Mouse (Mus musculus) heart, adult 2 months (tissue): ENCODE data around the gene Tmem217. TPM values are rescaled to one million over a fixed set of nuclear protein-coding genes. Genes with fewer than 3 reads are reported as not detected.

Experiments
- DNase-seq, 2 experiments: peaks; one replicate each; pipeline ENCODE4 v3.0.0; 2021
- H3K27ac ChIP-seq: fragments of 200-600 bp; 2 replicates; pipeline ENCODE4 v1.8.1; 2022
- H3K27me3 ChIP-seq: fragments of 200-500 bp; 2 replicates; pipeline ENCODE4 v1.6.1; 2012; ENCODE audit warnings: mild to moderate bottlenecking, low read length, inconsistent platforms, mixed read lengths; ENCODE audit not compliant: control insufficient read depth, insufficient read depth
- H3K36me3 ChIP-seq: fragments of 200-500 bp; 2 replicates; pipeline ENCODE4 v1.6.1; 2012; ENCODE audit warnings: low read length, inconsistent platforms; ENCODE audit not compliant: control insufficient read depth, insufficient read depth
- H3K4me1 ChIP-seq: fragments of 200-500 bp; 2 replicates; pipeline ENCODE4 v1.6.1; 2011; ENCODE audit warnings: low read length; ENCODE audit not compliant: control insufficient read depth, insufficient read depth
- H3K4me3 ChIP-seq: fragments of 200-600 bp; 2 replicates; pipeline ENCODE4 v1.8.1; 2022
- H3K79me2 ChIP-seq: fragments of 200-500 bp; replicated peaks from 2 replicates; pipeline ENCODE4 v1.6.1; 2012; ENCODE audit warnings: mild to moderate bottlenecking, inconsistent platforms, low read length, moderate library complexity, mixed read lengths; ENCODE audit not compliant: control insufficient read depth, insufficient read depth
- H3K9ac ChIP-seq: fragments of 200-500 bp; 2 replicates; pipeline ENCODE4 v1.6.1; 2012; ENCODE audit warnings: low read depth, mild to moderate bottlenecking, control low read depth, inconsistent platforms, low read length, mixed read lengths
- CTCF ChIP-seq: fragments of 200-600 bp; IDR thresholded peaks from 2 replicates; pipeline ENCODE4 v1.8.1; 2022; ENCODE audit warnings: antibody characterized with exemption, mild to moderate bottlenecking, moderate library complexity
- EP300 ChIP-seq: fragments of 200-500 bp; IDR thresholded peaks from 2 replicates; pipeline ENCODE4 v1.6.1; 2011; ENCODE audit warnings: low read depth, low read length, control low read depth; ENCODE audit not compliant: insufficient read depth
- POLR2A ChIP-seq: fragments of 200-500 bp; IDR thresholded peaks from 2 replicates; pipeline ENCODE4 v1.6.1; 2011; ENCODE audit warnings: mild to moderate bottlenecking, low read depth, low read length, control low read depth; ENCODE audit not compliant: insufficient read depth
- WGBS: fragments of 180-500 bp; shearing (Covaris S2); methylation state at CpG from one replicate; pipeline ENCODE4 v1.1.7; 2018; 5-methylcytosine and 5-hydroxymethylcytosine counted together
- intact Hi-C: fragments of 180-260 bp; cut with DNase I; formaldehyde crosslinking; loops from one replicate; pipeline ENCODE4 v1.15.1; 2025
- long read RNA-seq: library from polyadenylated mRNA; stranded (forward); transcript quantifications from one replicate; pipeline ENCODE4 v2.0.0, GENCODE M21; 2021
- polyA plus RNA-seq: library from polyadenylated mRNA; depleted of rRNA; stranded (reverse); fragments of >200 nt; gene quantifications from 2 replicates; pipeline ENCODE4 v1.2.3, GENCODE M21; 2012; rRNA removed
- total RNA-seq, 2 experiments: library from RNA; stranded (reverse); gene quantifications; 2 replicates each; pipeline ENCODE4 v1.2.3; 2021

Tmem217 gene
- total RNA-seq (not detected), polyA plus RNA-seq (0.47 TPM in 1 of 2 replicates, not detected in the other)
- long read RNA-seq = 0 reads

DNA sequence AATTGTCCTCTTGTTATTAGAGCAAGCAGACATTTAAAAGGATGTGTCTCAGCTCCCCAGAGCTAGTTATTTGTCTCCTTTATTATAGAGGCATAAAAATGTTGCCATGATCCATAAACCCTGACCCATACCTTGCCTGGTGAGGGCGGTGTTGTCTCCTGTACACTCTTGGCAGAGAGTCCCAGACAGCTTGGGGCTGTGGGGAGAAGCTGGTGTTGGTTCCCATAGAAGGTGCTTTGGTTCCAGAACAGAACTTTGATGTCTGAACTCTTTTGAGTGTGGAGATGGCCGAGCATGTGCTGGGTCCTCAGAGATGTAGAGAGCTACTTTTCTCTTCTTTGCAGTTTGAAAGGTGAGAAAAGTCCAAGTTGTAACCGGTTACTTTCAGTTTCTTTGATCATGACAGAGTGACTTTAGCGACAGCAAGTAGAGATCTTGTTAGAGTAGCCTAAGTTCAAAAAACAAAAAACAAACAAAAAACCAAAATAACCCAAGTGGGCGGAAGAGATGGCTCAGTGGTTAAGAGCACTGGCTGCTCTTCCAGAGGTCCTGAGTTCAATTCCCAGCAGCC, at the start of gene Tmem217:
Gene Tmem217, minus strand, starts transcription at position 224 of the 571 bp plus-strand sequence.
- TF ChIP-seq CTCF (no peak), EP300 (no peak), POLR2A (no peak)
- Histone ChIP-seq H3K27me3 (no peaks in the 10 kb centered on the region), H3K27ac (peak within 1 kb of the TSS; percentile 2; the same call in 1 of the 2 replicates), H3K36me3 (no peaks in the 10 kb centered on the region; the same call in 1 of the 2 replicates), H3K79me2 (0 out of 2 replicates have a peak, but pooled peaks cover 4% of the 10 kb centered on the region), H3K9ac (no peak within 1 kb of the TSS), H3K4me1 (peaks cover 10% of the 10 kb centered on the region), H3K4me3 (no peak within 1 kb of the TSS; the same call in 1 of the 2 replicates)
- intact Hi-C loops = no loop called here
- WGBS = 88% methylated on average over 5 of the region's 5 CpGs
- DNase-seq = no peak

DNA sequence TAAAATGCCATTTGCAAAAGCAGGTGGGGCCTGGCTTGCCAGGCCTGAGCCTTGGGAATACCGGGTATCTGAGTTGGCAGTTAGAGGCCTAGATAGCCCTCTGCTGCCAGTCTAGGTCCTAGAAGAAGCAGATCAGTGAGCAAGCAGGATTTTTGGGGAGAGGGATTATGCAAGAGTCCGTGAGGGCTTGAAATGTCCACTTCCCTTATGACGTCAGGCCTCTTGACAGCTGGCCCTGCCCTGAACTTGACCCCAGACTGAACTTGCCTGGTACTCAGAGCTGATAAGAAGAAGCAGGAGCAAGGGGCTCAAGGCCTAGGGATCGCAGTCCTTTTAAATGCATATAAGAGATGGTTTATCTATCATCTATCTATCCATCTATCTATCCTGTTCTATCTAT, 49.2 kb upstream of the Tmem217 start:
- Histone ChIP-seq H3K4me1 (no peaks in the 10 kb centered on the region), H3K27me3 (no peaks in the 10 kb centered on the region), H3K36me3 (no peaks in the 10 kb centered on the region), H3K79me2 (no peaks in the 10 kb centered on the region), H3K27ac (no peak overlapping the region), H3K4me3 (no peak overlapping the region), H3K9ac (no peak overlapping the region)
- peak in 1 of 2 experiments; percentile 43 for DNase-seq
- TF ChIP-seq POLR2A (no peak), EP300 (no peak), CTCF (no peak)
- intact Hi-C loops = no loop called here
- 55% methylated on average over 4 of the region's 4 CpGs for WGBS

DNA sequence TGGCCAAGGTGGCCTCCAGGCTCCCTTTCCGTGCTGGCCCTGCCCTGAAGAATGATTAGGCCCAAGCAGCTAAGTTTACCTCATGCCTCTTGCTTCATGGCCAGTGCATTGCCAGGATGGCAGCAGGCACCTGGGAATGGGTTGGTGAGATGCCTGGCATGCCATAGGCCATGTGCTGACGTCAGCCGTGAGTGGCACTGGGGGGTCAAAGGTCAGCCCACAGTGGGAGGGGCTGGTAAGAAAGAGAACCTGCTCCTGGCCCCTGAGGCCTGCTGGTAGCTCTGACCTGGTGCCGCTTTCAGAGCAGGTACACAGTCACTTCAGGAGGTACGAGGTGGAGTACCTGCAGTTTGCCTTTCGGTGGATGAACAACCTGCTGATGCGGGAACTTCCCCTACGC, 47.4 kb upstream of the Tmem217 start:
- no peak overlapping the region for H3K9ac ChIP-seq
- H3K79me2 ChIP-seq = no peaks in the 10 kb centered on the region
- no peak for TF ChIP-seq CTCF
- no peak for TF ChIP-seq POLR2A
- no peak for TF ChIP-seq EP300
- WGBS = 88% methylated on average over 8 of the region's 8 CpGs
- no peak overlapping the region for H3K4me3 ChIP-seq
- H3K27ac ChIP-seq = no peak overlapping the region
- H3K4me1 ChIP-seq = no peaks in the 10 kb centered on the region
- no peaks in the 10 kb centered on the region for H3K27me3 ChIP-seq
- H3K36me3 ChIP-seq = no peaks in the 10 kb centered on the region
- intact Hi-C loops = no loop called here
- DNase-seq = no peak

DNA sequence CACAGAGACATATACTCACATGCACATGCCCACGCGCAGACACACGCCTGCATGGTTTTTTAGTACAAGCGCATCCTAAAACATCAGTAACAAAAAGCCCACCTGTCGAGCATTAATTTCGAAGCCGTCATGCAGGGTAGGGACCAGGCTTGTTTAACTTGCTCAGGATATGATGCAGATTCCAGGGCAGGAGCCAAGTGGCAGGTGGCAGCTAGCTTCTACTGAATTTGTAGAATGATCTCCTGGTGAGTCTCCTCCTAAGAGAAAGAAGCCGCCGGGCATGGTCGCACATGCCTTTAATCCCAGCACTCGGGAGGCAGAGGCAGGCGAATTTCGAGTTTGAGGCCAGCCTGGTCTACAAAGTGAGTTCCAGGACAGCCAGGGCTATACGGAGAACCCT, 46.9 kb upstream of the Tmem217 start:
- no peak overlapping the region for H3K27ac ChIP-seq
- H3K9ac ChIP-seq = no peak overlapping the region
- no peaks in the 10 kb centered on the region for H3K36me3 ChIP-seq
- intact Hi-C loops = no loop called here
- H3K4me1 ChIP-seq = no peaks in the 10 kb centered on the region
- H3K27me3 ChIP-seq = no peaks in the 10 kb centered on the region
- WGBS = 96% methylated on average over 14 of the region's 14 CpGs
- no peak overlapping the region for H3K4me3 ChIP-seq
- TF ChIP-seq CTCF (no peak), POLR2A (no peak), EP300 (no peak)
- DNase-seq = no peak
- H3K79me2 ChIP-seq = no peaks in the 10 kb centered on the region

DNA sequence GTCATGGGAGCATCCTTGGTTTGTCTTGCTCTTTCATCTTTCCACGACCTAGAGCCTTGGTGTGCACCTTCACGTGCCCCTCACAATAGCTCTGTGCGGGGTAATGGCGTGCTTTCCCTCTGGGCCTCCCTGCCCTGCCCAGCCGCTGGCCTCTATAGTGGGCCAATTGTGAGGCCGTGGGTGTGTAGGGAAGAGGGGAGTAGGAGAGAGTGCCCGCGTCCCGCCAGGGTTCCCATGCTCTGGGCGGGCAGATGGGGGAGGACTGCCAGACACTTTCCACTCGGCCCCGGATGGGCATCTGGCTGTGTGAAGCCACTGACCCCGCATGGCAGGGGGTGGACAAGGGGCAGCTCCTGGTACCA, 44.6 kb upstream of the Tmem217 start:
- TF ChIP-seq POLR2A (no peak), EP300 (no peak), CTCF (no peak)
- H3K4me1 ChIP-seq = no peaks in the 10 kb centered on the region
- no peaks in the 10 kb centered on the region for H3K79me2 ChIP-seq
- no peak overlapping the region for H3K27ac ChIP-seq
- 89% methylated on average over 13 of the region's 13 CpGs for WGBS
- intact Hi-C loops = no loop called here
- no peaks in the 10 kb centered on the region for H3K27me3 ChIP-seq
- no peak for DNase-seq
- no peak overlapping the region for H3K4me3 ChIP-seq
- H3K9ac ChIP-seq = no peak overlapping the region
- H3K36me3 ChIP-seq = no peaks in the 10 kb centered on the region

DNA sequence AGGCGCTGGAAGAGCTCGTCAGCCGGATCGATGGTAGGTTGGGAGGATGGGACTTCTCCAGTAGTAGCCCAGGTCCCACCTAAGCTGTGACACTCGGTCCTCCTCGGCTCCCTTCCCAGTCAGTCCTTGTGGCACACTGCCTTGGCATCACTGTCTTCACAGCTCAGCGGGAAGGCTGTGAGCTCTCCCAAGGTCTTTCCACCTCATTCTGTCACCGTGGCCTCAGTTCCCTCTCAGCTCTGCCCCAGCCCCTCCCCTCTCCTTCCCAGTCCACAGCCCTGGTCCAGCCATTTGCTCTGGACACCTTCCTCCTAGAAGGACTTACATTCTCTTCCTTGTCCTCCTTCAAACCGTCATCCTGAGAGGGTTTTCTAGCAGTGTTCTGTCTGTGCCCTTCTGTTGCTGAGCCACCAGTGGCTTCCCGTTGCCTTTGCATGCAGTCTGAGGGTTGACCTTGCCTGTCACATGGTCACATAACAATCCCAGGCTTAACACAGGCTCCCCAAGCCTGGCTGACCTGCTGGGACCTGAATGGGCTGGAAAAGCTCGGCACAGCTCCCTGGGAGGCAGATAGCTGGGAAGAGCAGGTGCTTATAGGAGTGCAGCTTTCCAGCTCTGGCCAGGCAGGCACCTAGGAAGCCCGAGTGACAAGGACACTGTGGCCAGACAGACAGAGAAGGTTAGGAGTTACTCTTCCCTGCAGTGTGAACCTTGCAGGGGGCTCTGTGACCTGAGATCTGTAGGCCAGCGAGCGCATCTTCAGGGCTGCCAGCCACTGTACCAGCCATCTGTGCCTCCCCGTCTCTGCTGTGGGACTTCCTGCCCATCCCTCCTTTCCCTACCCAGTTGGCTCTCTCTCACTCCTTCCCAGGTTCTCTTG, 43.9 kb upstream of the Tmem217 start:
- Histone ChIP-seq H3K27me3 (no peaks in the 10 kb centered on the region), H3K4me1 (no peaks in the 10 kb centered on the region), H3K36me3 (no peaks in the 10 kb centered on the region), H3K9ac (no peak overlapping the region), H3K27ac (no peak overlapping the region), H3K4me3 (no peak overlapping the region), H3K79me2 (no peaks in the 10 kb centered on the region)
- intact Hi-C loops = no loop called here
- WGBS = 72% methylated on average over 15 of the region's 15 CpGs
- peak in 1 of 2 experiments; percentile 19 for DNase-seq
- no peak for TF ChIP-seq EP300
- TF ChIP-seq POLR2A = no peak
- TF ChIP-seq CTCF = no peak
